Mouse (Mus musculus) intestine, embryonic 14.5 days (tissue): Measurements from ENCODE around the gene Serpinb6a. TPM values are rescaled to one million over a fixed set of nuclear protein-coding genes. Genes with fewer than 3 reads are reported as not detected.
A peak's percentile ranks its signal among the peaks of the same experiment; 100 is the strongest.

Experiments used
- ATAC-seq: fragments of 200-750 bp; cut with Nextera tagmentation; replicated peaks from 2 replicates; pipeline ENCODE4 v1.8.0; 2017; ENCODE audit warnings: low read depth, moderate number of reproducible peaks, moderate TSS enrichment, moderate library complexity; ENCODE audit not compliant: low FRiP score, low TSS enrichment
- DNase-seq: peaks from one replicate; pipeline ENCODE4 v3.0.0-alpha.2; 2018; ENCODE audit warnings: low spot score
- H3K27ac ChIP-seq: fragments of 300-500 bp; sonication (generic); 2 replicates; pipeline ENCODE4 v1.5.1; 2014; ENCODE audit warnings: low read depth, mild to moderate bottlenecking, control low read depth
- H3K27me3 ChIP-seq: fragments of 300-500 bp; sonication (generic); replicated peaks from 2 replicates; pipeline ENCODE4 v1.6.1; 2014; ENCODE audit warnings: low read length, control low read depth; ENCODE audit not compliant: control insufficient read depth, insufficient read depth
- H3K36me3 ChIP-seq: fragments of 300-500 bp; sonication (generic); 2 replicates; pipeline ENCODE4 v1.6.1; 2014; ENCODE audit warnings: low read length, control low read depth; ENCODE audit not compliant: control insufficient read depth, insufficient read depth
- H3K4me1 ChIP-seq: fragments of 300-500 bp; sonication (generic); replicated peaks from 2 replicates; pipeline ENCODE4 v1.6.1; 2014; ENCODE audit warnings: low read length, control low read depth, mixed read lengths; ENCODE audit not compliant: control insufficient read depth, insufficient read depth
- H3K4me2 ChIP-seq: fragments of 300-500 bp; sonication (generic); 2 replicates; pipeline ENCODE4 v1.6.1; 2014; ENCODE audit warnings: low read length
- H3K4me3 ChIP-seq: fragments of 300-500 bp; sonication (generic); 2 replicates; pipeline ENCODE4 v1.5.1; 2014; ENCODE audit warnings: low read depth, low read length, control low read depth, mixed read lengths
- H3K9ac ChIP-seq: fragments of 300-500 bp; sonication (generic); 2 replicates; pipeline ENCODE4 v1.6.1; 2014; ENCODE audit warnings: mild to moderate bottlenecking, low read length
- H3K9me3 ChIP-seq: fragments of 300-500 bp; sonication (generic); 2 replicates; pipeline ENCODE4 v1.6.1; 2016; ENCODE audit warnings: low read length, control low read depth; ENCODE audit not compliant: control insufficient read depth
- whole genome bisulfite sequencing: fragments of 180-500 bp; shearing (Covaris S2); extraction: QIAGEN DNeasy Blood & Tissue Kit; methylation state at CpG from one replicate; pipeline ENCODE4 v1.1.7; 2014; 5-methylcytosine and 5-hydroxymethylcytosine counted together
- polyA plus RNA-seq: library from polyadenylated mRNA; unstranded; fragments of >200 nt; fragmentation: Nextera tagmentation; extraction: Ambion mirVana; gene quantifications from 2 replicates; pipeline ENCODE4 v1.2.1, GENCODE M21; 2014

Serpinb6a gene
- polyA plus RNA-seq, 1 experiment from 2014 or later = 106 TPM

GRCm38 (mm10) chr13:33964206-33965046 lies 38.2 kb downstream of the Serpinb6a start, which contains the start of gene Nqo2:
Gene Nqo2, plus strand, starts transcription at chr13:33964687.
- DNase-seq (peak; percentile 93), ATAC-seq (peak; percentile 91)
- no peaks in the 10 kb centered on the region for H3K27me3 ChIP-seq
- peak within 1 kb of the TSS; percentile 53 for H3K4me2 ChIP-seq
- 3% methylated on average over 22 of the region's 22 CpGs for WGBS
- peak within 1 kb of the TSS; percentile 89 for H3K27ac ChIP-seq
- peaks cover 10% of the 10 kb centered on the region for H3K4me1 ChIP-seq
- peak within 1 kb of the TSS; percentile 61 for H3K9ac ChIP-seq
- no peaks in the 10 kb centered on the region for H3K36me3 ChIP-seq
- H3K4me3 ChIP-seq = peak within 1 kb of the TSS; percentile 62
- H3K9me3 ChIP-seq = no peaks in the 10 kb centered on the region

GRCm38 (mm10) chr13:33959771-33960170 lies 42.8 kb downstream of the Serpinb6a start:
- no peak overlapping the region for H3K27ac ChIP-seq
- no peak for DNase-seq
- no peak overlapping the region for H3K9ac ChIP-seq
- H3K36me3 ChIP-seq = no peaks in the 10 kb centered on the region
- H3K4me3 ChIP-seq = no peak overlapping the region
- no peaks in the 10 kb centered on the region for H3K27me3 ChIP-seq
- no peak for ATAC-seq
- no peak overlapping the region for H3K4me2 ChIP-seq
- H3K9me3 ChIP-seq = no peaks in the 10 kb centered on the region
- no peaks in the 10 kb centered on the region for H3K4me1 ChIP-seq
- 91% methylated on average over 2 of the region's 2 CpGs for WGBS

- Histone ChIP-seq H3K36me3 (no peaks in the 10 kb centered on the region), H3K4me1 (no peaks in the 10 kb centered on the region), H3K9me3 (no peaks in the 10 kb centered on the region), H3K4me3 (no peak overlapping the region), H3K9ac (no peak overlapping the region), H3K27ac (no peak overlapping the region), H3K27me3 (no peaks in the 10 kb centered on the region), H3K4me2 (no peak overlapping the region)
- WGBS = 43% methylated on average over 6 of the region's 6 CpGs
- DNase-seq (no peak), ATAC-seq (no peak)
These were observed 45.8 kb downstream of the Serpinb6a start for GRCm38 (mm10) chr13:33956571-33957421.

GRCm38 (mm10) chr13:33952947-33953346 lies 49.6 kb downstream of the Serpinb6a start:
- H3K4me3 ChIP-seq = no peak overlapping the region
- H3K9me3 ChIP-seq = no peaks in the 10 kb centered on the region
- H3K27me3 ChIP-seq = no peaks in the 10 kb centered on the region
- no peak overlapping the region for H3K27ac ChIP-seq
- no peak overlapping the region for H3K4me2 ChIP-seq
- no peak for ATAC-seq
- 89% methylated on average over 2 of the region's 2 CpGs for WGBS
- no peaks in the 10 kb centered on the region for H3K4me1 ChIP-seq
- no peak overlapping the region for H3K9ac ChIP-seq
- no peak for DNase-seq
- no peaks in the 10 kb centered on the region for H3K36me3 ChIP-seq

GRCm38 (mm10) chr13:33952075-33952449 lies 50.5 kb downstream of the Serpinb6a start:
- no peak overlapping the region for H3K4me3 ChIP-seq
- ATAC-seq (no peak), DNase-seq (no peak)
- no peak overlapping the region for H3K9ac ChIP-seq
- WGBS = 73% methylated on average over 1 of the region's 1 CpGs
- no peaks in the 10 kb centered on the region for H3K36me3 ChIP-seq
- no peak overlapping the region for H3K27ac ChIP-seq
- no peaks in the 10 kb centered on the region for H3K9me3 ChIP-seq
- H3K27me3 ChIP-seq = no peaks in the 10 kb centered on the region
- H3K4me1 ChIP-seq = no peaks in the 10 kb centered on the region
- no peak overlapping the region for H3K4me2 ChIP-seq

- H3K27ac ChIP-seq = no peak overlapping the region
- no peak overlapping the region for H3K4me2 ChIP-seq
- no peaks in the 10 kb centered on the region for H3K9me3 ChIP-seq
- no peaks in the 10 kb centered on the region for H3K4me1 ChIP-seq
- ATAC-seq (no peak), DNase-seq (no peak)
- WGBS = 80% methylated on average over 4 of the region's 4 CpGs
- no peaks in the 10 kb centered on the region for H3K27me3 ChIP-seq
- no peak overlapping the region for H3K9ac ChIP-seq
- no peak overlapping the region for H3K4me3 ChIP-seq
- H3K36me3 ChIP-seq = no peaks in the 10 kb centered on the region
These were observed 51.1 kb downstream of the Serpinb6a start for GRCm38 (mm10) chr13:33951308-33952074.

- ATAC-seq (no peak), DNase-seq (peak; percentile 57)
These were observed 60.3 kb downstream of the Serpinb6a start for GRCm38 (mm10) chr13:33942212-33942779.

GRCm38 (mm10) chr13:33941288-33941808 lies 61.2 kb downstream of the Serpinb6a start:
- no peak for ATAC-seq
- no peak for DNase-seq
- H3K27ac ChIP-seq = no peak overlapping the region
- no peaks in the 10 kb centered on the region for H3K4me1 ChIP-seq
- no peak overlapping the region for H3K4me3 ChIP-seq
- no peak overlapping the region for H3K4me2 ChIP-seq
- WGBS = 88% methylated on average over 5 of the region's 5 CpGs
- H3K9ac ChIP-seq = no peak overlapping the region
- no peaks in the 10 kb centered on the region for H3K27me3 ChIP-seq
- no peaks in the 10 kb centered on the region for H3K9me3 ChIP-seq
- no peaks in the 10 kb centered on the region for H3K36me3 ChIP-seq

More at GRCm38 (mm10) chr13:33942212-33942779, 60.3 kb downstream of the Serpinb6a start:
- Histone ChIP-seq H3K4me3 (no peak overlapping the region), H3K4me1 (no peaks in the 10 kb centered on the region), H3K9ac (no peak overlapping the region), H3K9me3 (no peaks in the 10 kb centered on the region), H3K4me2 (no peak overlapping the region), H3K27me3 (no peaks in the 10 kb centered on the region), H3K36me3 (no peaks in the 10 kb centered on the region), H3K27ac (no peak overlapping the region)
- 42% methylated on average over 4 of the region's 4 CpGs for WGBS
